Mouse (Mus musculus): ENCODE measurements around the gene Loxl4. TPM values are rescaled to one million over a fixed set of nuclear protein-coding genes. Genes with fewer than 3 reads are reported as not detected.
A peak's percentile ranks its signal among the peaks of the same experiment; 100 is the strongest.

Gene Loxl4
- polyA plus RNA-seq, 1 experiment from 2014 or later: 0.25 TPM

- Histone ChIP-seq H3K27me3 (ENCODE audit: control insufficient read depth, insufficient read depth, low read length) (no peaks in the 10 kb centered on the region), H3K4me3 (ENCODE audit: low read depth, low read length) (no peak overlapping the region), H3K4me1 (ENCODE audit: control insufficient read depth, insufficient read depth, low read length) (no peaks in the 10 kb centered on the region), H3K27ac (ENCODE audit: low read depth, low read length) (no peak overlapping the region), H3K36me3 (ENCODE audit: control insufficient read depth, insufficient read depth, low read length) (no peaks in the 10 kb centered on the region), H3K9me3 (ENCODE audit: control insufficient read depth, low read length) (no peaks in the 10 kb centered on the region), H3K9ac (ENCODE audit: low read length) (no peak overlapping the region), H3K4me2 (no peak overlapping the region)
- DNase-seq (ENCODE audit: low spot score, missing footprints) (no peak), ATAC-seq (ENCODE audit: low FRiP score) (no peak)
- 89% methylated on average over 6 of the region's 6 CpGs for WGBS
Measured at GRCm38 (mm10) chr19:42628068-42628467, 15.5 kb upstream of the Loxl4 start.

GRCm38 (mm10) chr19:42613647-42614225 lies 1.1 kb upstream of the Loxl4 start:
- no peak overlapping the region for H3K27ac ChIP-seq (ENCODE audit: low read depth, low read length)
- H3K4me1 ChIP-seq (ENCODE audit: control insufficient read depth, insufficient read depth, low read length): peaks cover 5% of the 10 kb centered on the region; the same call in 1 of the 2 replicates
- no peak overlapping the region for H3K4me2 ChIP-seq
- DNase-seq (ENCODE audit: low spot score, missing footprints) (peak; percentile 54), ATAC-seq (ENCODE audit: low FRiP score) (no peak)
- no peak overlapping the region for H3K4me3 ChIP-seq (ENCODE audit: low read depth, low read length)
- WGBS: 79% methylated on average over 7 of the region's 7 CpGs
- no peaks in the 10 kb centered on the region for H3K9me3 ChIP-seq (ENCODE audit: control insufficient read depth, low read length)
- no peak overlapping the region for H3K9ac ChIP-seq (ENCODE audit: low read length)
- peaks cover 12% of the 10 kb centered on the region; the same call in 1 of the 2 replicates for H3K27me3 ChIP-seq (ENCODE audit: control insufficient read depth, insufficient read depth, low read length)
- H3K36me3 ChIP-seq (ENCODE audit: control insufficient read depth, insufficient read depth, low read length): no peaks in the 10 kb centered on the region

GRCm38 (mm10) chr19:42613116-42613515 lies 503 bp upstream of the Loxl4 start:
- 32% methylated on average over 7 of the region's 7 CpGs for WGBS
- Histone ChIP-seq H3K27ac (ENCODE audit: low read depth, low read length) (no peak overlapping the region), H3K9ac (ENCODE audit: low read length) (no peak overlapping the region), H3K36me3 (ENCODE audit: control insufficient read depth, insufficient read depth, low read length) (no peaks in the 10 kb centered on the region), H3K4me1 (ENCODE audit: control insufficient read depth, insufficient read depth, low read length) (peaks cover 5% of the 10 kb centered on the region; the same call in 1 of the 2 replicates), H3K27me3 (ENCODE audit: control insufficient read depth, insufficient read depth, low read length) (peaks cover 12% of the 10 kb centered on the region; the same call in 1 of the 2 replicates), H3K4me3 (ENCODE audit: low read depth, low read length) (peak overlapping the region; percentile 32), H3K9me3 (ENCODE audit: control insufficient read depth, low read length) (no peaks in the 10 kb centered on the region), H3K4me2 (peak overlapping the region; percentile 61)
- ATAC-seq (ENCODE audit: low FRiP score) (no peak), DNase-seq (ENCODE audit: low spot score, missing footprints) (peak; percentile 83)

- Histone ChIP-seq H3K27ac (ENCODE audit: low read depth, low read length) (no peak overlapping the region), H3K4me1 (ENCODE audit: control insufficient read depth, insufficient read depth, low read length) (peaks cover 5% of the 10 kb centered on the region; the same call in 1 of the 2 replicates), H3K9me3 (ENCODE audit: control insufficient read depth, low read length) (no peaks in the 10 kb centered on the region), H3K9ac (ENCODE audit: low read length) (no peak overlapping the region), H3K4me3 (ENCODE audit: low read depth, low read length) (no peak overlapping the region), H3K36me3 (ENCODE audit: control insufficient read depth, insufficient read depth, low read length) (no peaks in the 10 kb centered on the region), H3K4me2 (no peak overlapping the region), H3K27me3 (ENCODE audit: control insufficient read depth, insufficient read depth, low read length) (peaks cover 12% of the 10 kb centered on the region; the same call in 1 of the 2 replicates)
- WGBS: 66% methylated on average over 4 of the region's 4 CpGs
- ATAC-seq (ENCODE audit: low FRiP score) (no peak), DNase-seq (ENCODE audit: low spot score, missing footprints) (peak; percentile 74)
Measured at GRCm38 (mm10) chr19:42611746-42612145, 867 bp downstream of the Loxl4 start.

GRCm38 (mm10) chr19:42609716-42610115 lies 2.9 kb downstream of the Loxl4 start:
- Histone ChIP-seq H3K4me2 (no peak overlapping the region), H3K4me1 (ENCODE audit: control insufficient read depth, insufficient read depth, low read length) (peaks cover 5% of the 10 kb centered on the region; the same call in 1 of the 2 replicates), H3K27ac (ENCODE audit: low read depth, low read length) (no peak overlapping the region), H3K9ac (ENCODE audit: low read length) (no peak overlapping the region), H3K9me3 (ENCODE audit: control insufficient read depth, low read length) (no peaks in the 10 kb centered on the region), H3K4me3 (ENCODE audit: low read depth, low read length) (no peak overlapping the region), H3K27me3 (ENCODE audit: control insufficient read depth, insufficient read depth, low read length) (peaks cover 12% of the 10 kb centered on the region; the same call in 1 of the 2 replicates), H3K36me3 (ENCODE audit: control insufficient read depth, insufficient read depth, low read length) (no peaks in the 10 kb centered on the region)
- ATAC-seq (ENCODE audit: low FRiP score): no peak
- 96% methylated on average over 3 of the region's 3 CpGs for WGBS
- peak; percentile 84 for DNase-seq (ENCODE audit: low spot score, missing footprints)

GRCm38 (mm10) chr19:42608082-42608481 lies 4.5 kb downstream of the Loxl4 start:
- Histone ChIP-seq H3K27ac (ENCODE audit: low read depth, low read length) (no peak overlapping the region), H3K9ac (ENCODE audit: low read length) (no peak overlapping the region), H3K9me3 (ENCODE audit: control insufficient read depth, low read length) (no peaks in the 10 kb centered on the region), H3K36me3 (ENCODE audit: control insufficient read depth, insufficient read depth, low read length) (no peaks in the 10 kb centered on the region), H3K4me2 (no peak overlapping the region), H3K4me3 (ENCODE audit: low read depth, low read length) (no peak overlapping the region), H3K4me1 (ENCODE audit: control insufficient read depth, insufficient read depth, low read length) (peaks cover 5% of the 10 kb centered on the region; the same call in 1 of the 2 replicates), H3K27me3 (ENCODE audit: control insufficient read depth, insufficient read depth, low read length) (peaks cover 11% of the 10 kb centered on the region; the same call in 1 of the 2 replicates)
- DNase-seq (ENCODE audit: low spot score, missing footprints) (peak; percentile 68), ATAC-seq (ENCODE audit: low FRiP score) (no peak)
- WGBS: 91% methylated on average over 5 of the region's 5 CpGs

GRCm38 (mm10) chr19:42602576-42602975 lies 10.0 kb downstream of the Loxl4 start:
- Histone ChIP-seq H3K36me3 (ENCODE audit: control insufficient read depth, insufficient read depth, low read length) (no peaks in the 10 kb centered on the region), H3K9ac (ENCODE audit: low read length) (no peak overlapping the region), H3K9me3 (ENCODE audit: control insufficient read depth, low read length) (no peaks in the 10 kb centered on the region), H3K4me1 (ENCODE audit: control insufficient read depth, insufficient read depth, low read length) (no peaks in the 10 kb centered on the region), H3K4me2 (no peak overlapping the region), H3K4me3 (ENCODE audit: low read depth, low read length) (no peak overlapping the region), H3K27ac (ENCODE audit: low read depth, low read length) (no peak overlapping the region), H3K27me3 (ENCODE audit: control insufficient read depth, insufficient read depth, low read length) (no peaks in the 10 kb centered on the region)
- ATAC-seq (ENCODE audit: low FRiP score) (no peak), DNase-seq (ENCODE audit: low spot score, missing footprints) (peak; percentile 56)
- 80% methylated on average over 8 of the region's 8 CpGs for WGBS

GRCm38 (mm10) chr19:42602041-42602440 lies 10.6 kb downstream of the Loxl4 start:
- Histone ChIP-seq H3K9ac (ENCODE audit: low read length) (no peak overlapping the region), H3K4me3 (ENCODE audit: low read depth, low read length) (no peak overlapping the region), H3K27ac (ENCODE audit: low read depth, low read length) (no peak overlapping the region), H3K9me3 (ENCODE audit: control insufficient read depth, low read length) (no peaks in the 10 kb centered on the region), H3K4me2 (no peak overlapping the region), H3K27me3 (ENCODE audit: control insufficient read depth, insufficient read depth, low read length) (no peaks in the 10 kb centered on the region), H3K36me3 (ENCODE audit: control insufficient read depth, insufficient read depth, low read length) (no peaks in the 10 kb centered on the region), H3K4me1 (ENCODE audit: control insufficient read depth, insufficient read depth, low read length) (no peaks in the 10 kb centered on the region)
- DNase-seq (ENCODE audit: low spot score, missing footprints) (peak; percentile 72), ATAC-seq (ENCODE audit: low FRiP score) (no peak)
- 84% methylated on average over 8 of the region's 8 CpGs for WGBS

GRCm38 (mm10) chr19:42601445-42601844 lies 11.2 kb downstream of the Loxl4 start:
- Histone ChIP-seq H3K4me1 (ENCODE audit: control insufficient read depth, insufficient read depth, low read length) (no peaks in the 10 kb centered on the region), H3K9ac (ENCODE audit: low read length) (no peak overlapping the region), H3K4me3 (ENCODE audit: low read depth, low read length) (no peak overlapping the region), H3K9me3 (ENCODE audit: control insufficient read depth, low read length) (no peaks in the 10 kb centered on the region), H3K27ac (ENCODE audit: low read depth, low read length) (no peak overlapping the region), H3K4me2 (no peak overlapping the region), H3K27me3 (ENCODE audit: control insufficient read depth, insufficient read depth, low read length) (no peaks in the 10 kb centered on the region), H3K36me3 (ENCODE audit: control insufficient read depth, insufficient read depth, low read length) (no peaks in the 10 kb centered on the region)
- 92% methylated on average over 2 of the region's 2 CpGs for WGBS
- no peak for ATAC-seq (ENCODE audit: low FRiP score)
- peak; percentile 70 for DNase-seq (ENCODE audit: low spot score, missing footprints)

Data from midbrain, embryonic 11.5 days (tissue).